Mouse (Mus musculus) liver, adult 2 months (tissue): ENCODE measurements around the gene 0610030E20Rik. TPM values are rescaled to one million over a fixed set of nuclear protein-coding genes. Genes with fewer than 3 reads are reported as not detected.

Experiments
- DNase-seq: peaks from one replicate; pipeline ENCODE4 v3.0.0-alpha.2; 2011; ENCODE audit warnings: low read depth, low spot score; ENCODE audit errors: extremely low read depth
- H3K27ac ChIP-seq: fragments of 200-500 bp; replicated peaks from 2 replicates; pipeline ENCODE4 v1.5.1; 2012; ENCODE audit warnings: low read depth, mild to moderate bottlenecking, control low read depth, inconsistent platforms, low read length; ENCODE audit not compliant: insufficient read depth
- H3K27me3 ChIP-seq: fragments of 200-500 bp; 2 replicates; pipeline ENCODE4 v1.6.1; 2012; ENCODE audit warnings: mild to moderate bottlenecking, moderate library complexity, low read length, inconsistent platforms; ENCODE audit not compliant: control insufficient read depth, insufficient read depth
- H3K36me3 ChIP-seq: fragments of 200-500 bp; 2 replicates; pipeline ENCODE4 v1.6.1; 2012; ENCODE audit warnings: low read length, inconsistent platforms; ENCODE audit not compliant: control insufficient read depth, insufficient read depth
- H3K4me1 ChIP-seq: fragments of 200-500 bp; 2 replicates; pipeline ENCODE4 v1.6.1; 2011; ENCODE audit warnings: low read length; ENCODE audit not compliant: control insufficient read depth, insufficient read depth
- H3K4me3 ChIP-seq: fragments of 200-500 bp; 2 replicates; pipeline ENCODE4 v1.5.1; 2011; ENCODE audit warnings: low read depth, mild to moderate bottlenecking, control low read depth, low read length, moderate library complexity; ENCODE audit not compliant: insufficient read depth
- H3K79me2 ChIP-seq: fragments of 200-500 bp; 2 replicates; pipeline ENCODE4 v1.6.1; 2012; ENCODE audit warnings: inconsistent platforms, mild to moderate bottlenecking, low read length, moderate library complexity; ENCODE audit not compliant: control insufficient read depth, insufficient read depth
- H3K9ac ChIP-seq: fragments of 200-500 bp; 2 replicates; pipeline ENCODE4 v1.6.1; 2012; ENCODE audit warnings: low read depth, mild to moderate bottlenecking, control low read depth, inconsistent platforms, low read length
- CTCF ChIP-seq: fragments of 200-500 bp; IDR thresholded peaks from 2 replicates; pipeline ENCODE4 v1.5.1; 2011; ENCODE audit warnings: low read depth, low read length, control low read depth
- POLR2A ChIP-seq: fragments of 200-500 bp; IDR thresholded peaks from 2 replicates; pipeline ENCODE4 v1.6.1; 2011; ENCODE audit warnings: low read length, control low read depth; ENCODE audit not compliant: insufficient read depth; ENCODE audit errors: extremely low read depth
- WGBS: fragments of 180-500 bp; shearing (Covaris S2); methylation state at CpG from one replicate; pipeline ENCODE4 v1.1.7; 2018; 5-methylcytosine and 5-hydroxymethylcytosine counted together
- polyA plus RNA-seq: library from polyadenylated mRNA; depleted of rRNA; stranded (reverse); fragments of >200 nt; gene quantifications from 2 replicates; pipeline ENCODE4 v1.2.3, GENCODE M21; 2012
- total RNA-seq: library from RNA; depleted of rRNA; stranded (reverse); fragments of >200 nt; gene quantifications from 2 replicates; pipeline ENCODE4 v1.2.3, GENCODE M21; 2014

The 0610030E20Rik gene
- total and polyA plus RNA-seq, 2 experiments: 10.2 to 17.5 TPM

- no peaks in the 10 kb centered on the region for H3K79me2 ChIP-seq
- H3K27me3 ChIP-seq: no peaks in the 10 kb centered on the region
- peak; percentile 57 for DNase-seq
- H3K4me3 ChIP-seq: no peak overlapping the region
- no peak for TF ChIP-seq POLR2A
- TF ChIP-seq CTCF: peak; percentile 59; the same call in 1 of the 2 replicates
- no peak overlapping the region for H3K9ac ChIP-seq
- peaks cover 69% of the 10 kb centered on the region for H3K36me3 ChIP-seq
- no peak overlapping the region for H3K27ac ChIP-seq
- 57% methylated on average over 6 of the region's 6 CpGs for WGBS
- H3K4me1 ChIP-seq: no peaks in the 10 kb centered on the region
These were observed 20.8 kb upstream of the 0610030E20Rik start for GRCm38 (mm10) chr6:72326274-72326673.

- WGBS: 94% methylated on average over 5 of the region's 5 CpGs
These were observed 18.1 kb upstream of the 0610030E20Rik start for GRCm38 (mm10) chr6:72329019-72329418.

GRCm38 (mm10) chr6:72330133-72330532 is 17.0 kb upstream of the 0610030E20Rik start:
- H3K27me3 ChIP-seq: no peaks in the 10 kb centered on the region
- no peak for DNase-seq
- TF ChIP-seq POLR2A (no peak), CTCF (no peak)
- no peaks in the 10 kb centered on the region for H3K79me2 ChIP-seq
- peaks cover 55% of the 10 kb centered on the region for H3K36me3 ChIP-seq
- H3K27ac ChIP-seq: no peak overlapping the region
- no peaks in the 10 kb centered on the region for H3K4me1 ChIP-seq
- H3K4me3 ChIP-seq: no peak overlapping the region
- no peak overlapping the region for H3K9ac ChIP-seq
- WGBS: 93% methylated on average over 4 of the region's 4 CpGs

More at GRCm38 (mm10) chr6:72329019-72329418, 18.1 kb upstream of the 0610030E20Rik start:
- H3K4me3 ChIP-seq: no peak overlapping the region
- H3K79me2 ChIP-seq: no peaks in the 10 kb centered on the region
- no peak overlapping the region for H3K27ac ChIP-seq
- H3K9ac ChIP-seq: no peak overlapping the region
- H3K27me3 ChIP-seq: no peaks in the 10 kb centered on the region
- H3K36me3 ChIP-seq: peaks cover 59% of the 10 kb centered on the region
- TF ChIP-seq POLR2A (no peak), CTCF (no peak)
- no peaks in the 10 kb centered on the region for H3K4me1 ChIP-seq
- DNase-seq: no peak

GRCm38 (mm10) chr6:72333111-72333510 is 14.0 kb upstream of the 0610030E20Rik start:
- no peak overlapping the region for H3K9ac ChIP-seq
- no peaks in the 10 kb centered on the region for H3K4me1 ChIP-seq
- TF ChIP-seq CTCF: no peak
- TF ChIP-seq POLR2A: no peak
- no peaks in the 10 kb centered on the region for H3K27me3 ChIP-seq
- 79% methylated on average over 5 of the region's 5 CpGs for WGBS
- H3K79me2 ChIP-seq: no peaks in the 10 kb centered on the region
- no peak for DNase-seq
- no peak overlapping the region for H3K4me3 ChIP-seq
- H3K36me3 ChIP-seq: peaks cover 53% of the 10 kb centered on the region
- H3K27ac ChIP-seq: no peak overlapping the region

DNA sequence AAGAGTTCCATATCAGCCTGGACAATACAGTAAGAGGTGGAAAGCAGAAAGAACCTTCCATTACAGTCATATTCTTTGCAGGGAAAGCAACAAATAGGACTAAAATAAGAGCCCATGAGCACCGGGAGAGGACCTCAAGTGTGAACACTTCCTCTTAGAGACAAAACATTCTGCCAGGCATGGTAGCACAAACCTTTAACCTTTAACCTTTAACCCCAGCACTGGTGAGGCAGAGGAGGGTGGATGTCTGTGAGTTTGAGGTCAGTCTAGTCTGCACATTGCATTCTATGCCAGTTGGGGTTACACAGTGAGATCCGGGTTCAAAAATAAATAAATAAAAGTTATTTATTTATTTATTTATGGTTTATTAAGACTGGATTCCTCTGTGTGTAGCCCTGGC is 6.6 kb upstream of the 0610030E20Rik start:
- 15% methylated on average over 2 of the region's 2 CpGs for WGBS
- Histone ChIP-seq H3K79me2 (peaks cover 20% of the 10 kb centered on the region; the same call in 1 of the 2 replicates), H3K36me3 (peaks cover 26% of the 10 kb centered on the region), H3K27ac (no peak overlapping the region), H3K27me3 (no peaks in the 10 kb centered on the region), H3K4me3 (no peak overlapping the region), H3K4me1 (peaks cover 6% of the 10 kb centered on the region; the same call in 1 of the 2 replicates), H3K9ac (no peak overlapping the region)
- TF ChIP-seq POLR2A: no peak
- no peak for TF ChIP-seq CTCF
- peak; percentile 83 for DNase-seq

DNA sequence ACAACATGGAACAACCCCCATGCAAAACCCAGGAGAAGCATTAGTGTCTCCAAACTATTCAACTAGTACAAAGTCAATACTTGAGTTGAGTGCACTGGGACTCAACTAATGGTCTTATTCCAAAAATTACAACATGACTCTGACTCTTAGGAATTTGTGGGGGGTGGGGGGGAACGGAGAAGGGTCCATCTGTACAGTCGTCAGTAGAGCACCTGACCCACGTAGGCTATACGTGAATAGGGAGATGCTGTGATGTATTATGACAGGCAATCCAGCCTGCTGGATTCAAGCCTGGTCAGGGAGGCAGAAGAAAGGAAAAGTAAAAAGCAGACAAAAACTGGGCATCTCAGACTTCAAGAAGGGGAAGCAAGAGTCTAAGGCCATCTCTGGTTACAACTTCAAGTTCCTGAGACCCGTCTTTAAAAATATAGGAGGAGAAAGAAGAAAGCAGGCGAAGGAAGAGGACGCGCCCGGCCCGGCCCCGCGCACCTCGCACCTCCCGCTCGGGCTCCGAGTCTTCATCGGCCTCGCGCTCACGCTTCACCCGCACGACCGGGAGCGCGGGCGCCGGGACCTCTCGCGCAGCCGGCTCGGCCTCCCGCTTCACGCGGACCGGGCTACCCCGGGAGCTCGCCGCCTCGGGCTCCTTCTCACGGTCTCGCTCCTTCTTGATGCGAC is 2.6 kb upstream of the 0610030E20Rik start:
- H3K9ac ChIP-seq: peak overlapping the region; percentile 96
- peaks cover 18% of the 10 kb centered on the region for H3K4me1 ChIP-seq

More for the DNA sequence above, 2.6 kb upstream of the 0610030E20Rik start:
- Histone ChIP-seq H3K27me3 (no peaks in the 10 kb centered on the region), H3K4me3 (peak overlapping the region; percentile 95), H3K79me2 (peaks cover 26% of the 10 kb centered on the region; the same call in 1 of the 2 replicates), H3K36me3 (peaks cover 4% of the 10 kb centered on the region), H3K27ac (peak overlapping the region; percentile 78)
- under 1% methylated on average over 42 of the region's 42 CpGs for WGBS
- no peak for DNase-seq
- TF ChIP-seq POLR2A: no peak
- no peak for TF ChIP-seq CTCF
